Mouse (Mus musculus): ENCODE measurements around the gene Cela3a. TPM values are rescaled to one million over a fixed set of nuclear protein-coding genes. Genes with fewer than 3 reads are reported as not detected.

Cela3a gene
- polyA plus RNA-seq, 1 experiment from 2014 or later: not detected

DNA sequence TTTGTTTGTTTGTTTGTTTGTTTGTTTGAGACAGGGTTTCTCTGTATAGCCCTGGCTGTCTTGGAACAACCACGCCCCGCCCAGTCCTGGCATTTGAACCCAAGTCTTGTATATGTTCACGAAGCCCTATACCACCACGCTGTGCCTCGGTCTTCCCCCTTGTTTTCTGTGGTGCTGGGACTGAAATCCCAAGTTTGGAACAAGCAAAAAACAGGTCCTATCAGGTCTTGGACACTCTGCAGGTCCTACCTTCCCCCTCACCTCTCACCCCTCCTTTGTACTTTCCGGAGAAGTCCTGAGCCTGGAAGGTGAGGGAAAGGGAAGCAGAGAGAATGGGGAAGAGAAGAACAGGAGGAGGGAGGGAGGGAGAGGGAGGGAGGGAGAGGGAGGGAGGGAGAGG is 42.6 kb upstream of the Cela3a start:
- ATAC-seq (ENCODE audit: insufficient read depth) (no peak), DNase-seq (no peak)
- H3K27ac ChIP-seq (ENCODE audit: low read depth): no peak overlapping the region
- 85% methylated on average over 6 of the region's 6 CpGs for WGBS
- H3K27me3 ChIP-seq (ENCODE audit: insufficient read depth, low read length): no peaks in the 10 kb centered on the region
- no peak overlapping the region for H3K9ac ChIP-seq
- H3K4me1 ChIP-seq (ENCODE audit: insufficient read depth): peaks cover 9% of the 10 kb centered on the region; the same call in 1 of the 2 replicates
- H3K4me3 ChIP-seq (ENCODE audit: low read depth, low read length): no peak overlapping the region
- TF ChIP-seq CTCF (IDR thresholded peaks at IDR 0.05; ENCODE audit: low read depth): no peak
- H3K4me2 ChIP-seq: no peak overlapping the region
- H3K9me3 ChIP-seq (ENCODE audit: low read depth, low read length): no peaks in the 10 kb centered on the region
- H3K36me3 ChIP-seq (ENCODE audit: insufficient read depth): no peaks in the 10 kb centered on the region

DNA sequence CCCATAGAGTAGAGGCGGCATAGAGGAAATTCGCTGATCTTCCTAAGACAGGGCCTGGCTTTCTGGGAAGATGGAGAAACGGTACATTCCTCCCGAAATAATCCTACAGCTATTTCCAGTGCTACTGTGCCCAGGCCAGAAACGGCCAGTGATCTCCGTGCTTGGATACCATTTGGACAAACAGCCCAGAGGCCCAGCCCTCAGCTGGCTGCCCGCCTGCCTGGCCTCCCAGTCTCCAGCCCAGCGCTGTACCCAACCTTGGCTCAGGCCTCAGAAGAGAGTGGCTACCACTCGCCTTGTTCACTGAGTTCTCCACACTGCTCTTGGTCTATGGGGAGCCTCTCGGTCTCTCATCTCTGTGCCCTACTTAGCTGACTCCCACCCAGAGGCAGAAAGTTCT is 40.1 kb upstream of the Cela3a start:
- Histone ChIP-seq H3K9me3 (ENCODE audit: low read depth, low read length) (no peaks in the 10 kb centered on the region), H3K27ac (ENCODE audit: low read depth) (no peak overlapping the region), H3K4me3 (ENCODE audit: low read depth, low read length) (no peak overlapping the region), H3K4me2 (no peak overlapping the region), H3K9ac (no peak overlapping the region), H3K27me3 (ENCODE audit: insufficient read depth, low read length) (no peaks in the 10 kb centered on the region), H3K36me3 (ENCODE audit: insufficient read depth) (no peaks in the 10 kb centered on the region), H3K4me1 (ENCODE audit: insufficient read depth) (peaks cover 8% of the 10 kb centered on the region; the same call in 1 of the 2 replicates)
- ATAC-seq (ENCODE audit: insufficient read depth) (no peak), DNase-seq (no peak)
- TF ChIP-seq CTCF (IDR thresholded peaks at IDR 0.05; ENCODE audit: low read depth): no peak
- 73% methylated on average over 10 of the region's 10 CpGs for WGBS

DNA sequence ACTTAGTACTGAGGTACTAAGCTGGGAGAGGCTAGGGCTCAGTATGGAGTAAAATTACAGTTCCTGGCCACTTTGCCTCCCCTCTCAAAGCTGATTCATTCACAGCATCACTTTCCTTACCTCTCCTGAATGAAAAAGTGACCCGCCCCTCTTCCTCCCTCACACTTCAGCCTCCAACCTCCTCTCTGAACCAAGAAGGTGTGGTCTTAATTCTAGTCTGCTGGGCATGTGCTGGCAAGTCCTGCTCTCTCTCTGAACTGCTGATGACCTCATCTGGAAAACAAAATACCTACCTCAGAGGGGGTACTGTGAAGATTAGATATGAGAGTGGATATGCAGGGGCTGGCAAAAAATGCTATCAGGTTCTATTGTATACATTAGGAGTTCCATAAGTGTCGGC is 39.5 kb upstream of the Cela3a start:
- TF ChIP-seq CTCF (IDR thresholded peaks at IDR 0.05; ENCODE audit: low read depth): no peak
- H3K9ac ChIP-seq: no peak overlapping the region
- ATAC-seq (ENCODE audit: insufficient read depth): peak; percentile 39; the same call in 1 of the 2 replicates
- no peaks in the 10 kb centered on the region for H3K27me3 ChIP-seq (ENCODE audit: insufficient read depth, low read length)
- H3K27ac ChIP-seq (ENCODE audit: low read depth): no peak overlapping the region
- H3K4me1 ChIP-seq (ENCODE audit: insufficient read depth): peaks cover 8% of the 10 kb centered on the region; the same call in 1 of the 2 replicates
- WGBS: 44% methylated on average over 2 of the region's 2 CpGs
- DNase-seq: peak; percentile 30
- no peaks in the 10 kb centered on the region for H3K9me3 ChIP-seq (ENCODE audit: low read depth, low read length)
- H3K36me3 ChIP-seq (ENCODE audit: insufficient read depth): no peaks in the 10 kb centered on the region
- H3K4me2 ChIP-seq: no peak overlapping the region
- no peak overlapping the region for H3K4me3 ChIP-seq (ENCODE audit: low read depth, low read length)

DNA sequence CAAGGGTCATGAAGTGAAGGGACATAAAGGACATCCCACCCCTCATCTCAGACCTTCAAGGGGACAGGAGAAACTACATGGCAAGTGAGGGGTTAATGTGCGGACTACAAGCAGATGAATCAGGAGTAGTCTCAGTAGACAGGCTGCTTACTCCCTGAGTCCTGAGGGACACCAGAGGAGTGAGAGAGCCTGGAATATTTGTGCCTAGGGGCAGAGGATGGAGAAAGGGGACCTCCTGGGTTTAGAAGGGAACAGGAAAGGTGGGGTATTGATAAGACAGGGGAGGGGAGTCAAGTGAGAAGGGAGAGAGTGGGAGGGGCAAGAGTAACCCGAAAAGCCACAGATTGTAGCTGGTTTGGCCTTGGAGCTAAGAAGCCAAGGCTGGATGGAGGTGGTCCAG is 39.0 kb upstream of the Cela3a start:
- H3K4me3 ChIP-seq (ENCODE audit: low read depth, low read length): no peak overlapping the region
- no peaks in the 10 kb centered on the region for H3K36me3 ChIP-seq (ENCODE audit: insufficient read depth)
- H3K27me3 ChIP-seq (ENCODE audit: insufficient read depth, low read length): no peaks in the 10 kb centered on the region
- ATAC-seq (ENCODE audit: insufficient read depth): no peak
- TF ChIP-seq CTCF (IDR thresholded peaks at IDR 0.05; ENCODE audit: low read depth): no peak
- H3K9ac ChIP-seq: no peak overlapping the region
- H3K27ac ChIP-seq (ENCODE audit: low read depth): no peak overlapping the region
- H3K4me2 ChIP-seq: no peak overlapping the region
- 28% methylated on average over 2 of the region's 2 CpGs for WGBS
- peaks cover 8% of the 10 kb centered on the region; the same call in 1 of the 2 replicates for H3K4me1 ChIP-seq (ENCODE audit: insufficient read depth)
- no peak for DNase-seq
- H3K9me3 ChIP-seq (ENCODE audit: low read depth, low read length): no peaks in the 10 kb centered on the region

DNA sequence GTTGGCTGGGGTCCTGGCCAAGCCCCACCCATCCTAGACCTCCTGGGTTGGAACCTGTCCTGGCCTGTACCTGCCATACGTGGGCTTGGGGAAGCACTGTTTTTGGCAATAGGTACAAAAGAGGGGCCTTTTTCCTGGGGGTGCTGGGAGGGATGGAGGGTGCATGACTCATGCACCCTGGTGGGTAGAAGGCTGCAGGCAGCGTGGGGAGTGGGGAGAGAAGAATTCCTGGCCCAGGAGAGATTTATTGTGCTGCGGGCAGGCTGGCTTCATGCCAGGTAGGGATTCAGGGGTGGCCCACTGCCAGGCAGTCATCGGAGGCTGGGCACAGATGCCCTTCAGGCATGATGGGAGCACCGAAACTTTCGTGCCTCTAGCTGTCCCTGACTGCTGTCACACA is 38.6 kb upstream of the Cela3a start:
- WGBS: 26% methylated on average over 6 of the region's 6 CpGs
- no peak overlapping the region for H3K27ac ChIP-seq (ENCODE audit: low read depth)
- TF ChIP-seq CTCF (IDR thresholded peaks at IDR 0.05; ENCODE audit: low read depth): no peak

DNA sequence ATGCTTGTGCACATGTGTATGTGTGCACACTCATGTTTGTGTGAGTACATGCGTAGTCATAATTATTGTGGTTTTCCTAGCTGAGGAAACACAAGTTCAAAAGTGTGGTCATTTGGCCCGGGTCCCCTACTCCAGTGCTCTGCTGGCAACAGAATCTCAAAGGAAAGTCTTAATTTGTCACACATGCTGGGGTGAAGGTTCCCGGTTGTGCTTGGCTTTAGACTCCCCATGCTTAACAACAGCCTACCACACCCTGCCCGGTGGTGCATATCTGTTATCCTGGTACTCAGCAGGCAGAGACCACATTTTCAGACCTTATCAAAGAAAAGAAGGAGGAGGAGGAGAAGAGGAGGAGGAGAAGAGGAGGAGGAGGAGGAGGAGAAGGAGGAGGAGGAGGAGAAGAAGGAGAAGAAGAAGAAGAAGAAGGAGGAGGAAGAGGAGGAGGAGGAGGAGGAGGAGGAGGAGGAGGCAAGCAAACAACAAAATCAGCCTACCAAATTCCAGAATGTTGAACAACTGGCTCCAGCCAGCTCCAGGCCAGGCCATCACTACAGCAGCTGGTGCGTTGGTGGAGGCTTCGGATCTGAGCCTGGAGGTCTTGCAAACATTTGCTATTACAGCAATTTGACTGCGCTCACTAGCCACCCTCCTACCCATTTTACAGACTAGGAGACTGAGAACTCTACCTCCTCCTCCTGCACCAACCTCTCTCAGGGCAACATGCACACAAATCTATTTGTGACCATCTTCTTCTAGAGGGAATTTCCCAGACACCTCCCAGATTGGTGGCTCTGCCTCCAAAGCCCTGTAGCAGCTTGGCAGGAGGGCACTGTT is 38.0 kb upstream of the Cela3a start:
- H3K27me3 ChIP-seq (ENCODE audit: insufficient read depth, low read length): no peaks in the 10 kb centered on the region
- H3K4me2 ChIP-seq: no peak overlapping the region
- no peak overlapping the region for H3K4me3 ChIP-seq (ENCODE audit: low read depth, low read length)
- peaks cover 8% of the 10 kb centered on the region; the same call in 1 of the 2 replicates for H3K4me1 ChIP-seq (ENCODE audit: insufficient read depth)
- WGBS: 52% methylated on average over 7 of the region's 7 CpGs
- no peaks in the 10 kb centered on the region for H3K36me3 ChIP-seq (ENCODE audit: insufficient read depth)
- no peak for ATAC-seq (ENCODE audit: insufficient read depth)
- no peak overlapping the region for H3K9ac ChIP-seq
- DNase-seq: no peak
- no peak overlapping the region for H3K27ac ChIP-seq (ENCODE audit: low read depth)
- no peak for TF ChIP-seq CTCF (IDR thresholded peaks at IDR 0.05; ENCODE audit: low read depth)
- H3K9me3 ChIP-seq (ENCODE audit: low read depth, low read length): no peaks in the 10 kb centered on the region

More for the DNA sequence above, 38.6 kb upstream of the Cela3a start:
- Histone ChIP-seq H3K4me2 (no peak overlapping the region), H3K36me3 (ENCODE audit: insufficient read depth) (no peaks in the 10 kb centered on the region), H3K4me1 (ENCODE audit: insufficient read depth) (peaks cover 8% of the 10 kb centered on the region; the same call in 1 of the 2 replicates), H3K4me3 (ENCODE audit: low read depth, low read length) (no peak overlapping the region), H3K27me3 (ENCODE audit: insufficient read depth, low read length) (no peaks in the 10 kb centered on the region), H3K9me3 (ENCODE audit: low read depth, low read length) (no peaks in the 10 kb centered on the region), H3K9ac (no peak overlapping the region)
- ATAC-seq (ENCODE audit: insufficient read depth) (0 out of 2 replicates have a peak, but pooled peaks have one; percentile 25), DNase-seq (peak; percentile 37)

DNA sequence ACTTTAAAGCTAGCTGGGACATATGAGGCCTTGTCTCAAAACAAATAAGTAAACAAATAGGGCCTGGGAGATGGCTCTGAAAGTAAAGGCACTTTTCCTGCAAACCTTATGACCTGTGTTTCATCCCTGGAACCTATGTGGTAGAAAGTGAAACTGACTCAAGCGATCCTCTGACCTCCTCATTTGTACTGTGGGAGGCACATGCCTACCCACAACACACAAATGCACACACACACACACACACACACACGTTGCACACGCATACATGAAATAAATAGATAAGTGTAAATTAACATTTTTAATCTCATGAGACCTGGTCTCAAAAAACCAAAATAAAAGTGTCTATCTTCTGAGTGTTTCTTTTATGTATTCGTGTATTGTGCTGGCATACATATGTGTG is 36.3 kb upstream of the Cela3a start:
- no peak overlapping the region for H3K4me3 ChIP-seq (ENCODE audit: low read depth, low read length)
- peaks cover 8% of the 10 kb centered on the region; the same call in 1 of the 2 replicates for H3K4me1 ChIP-seq (ENCODE audit: insufficient read depth)
- ATAC-seq (ENCODE audit: insufficient read depth) (no peak), DNase-seq (no peak)
- H3K36me3 ChIP-seq (ENCODE audit: insufficient read depth): no peaks in the 10 kb centered on the region
- no peaks in the 10 kb centered on the region for H3K27me3 ChIP-seq (ENCODE audit: insufficient read depth, low read length)
- H3K27ac ChIP-seq (ENCODE audit: low read depth): no peak overlapping the region
- no peak overlapping the region for H3K4me2 ChIP-seq
- WGBS: 85% methylated on average over 4 of the region's 4 CpGs
- TF ChIP-seq CTCF (IDR thresholded peaks at IDR 0.05; ENCODE audit: low read depth): no peak
- no peak overlapping the region for H3K9ac ChIP-seq
- H3K9me3 ChIP-seq (ENCODE audit: low read depth, low read length): no peaks in the 10 kb centered on the region
